Mouse (Mus musculus) hindbrain, embryonic 11.5 days (tissue): ENCODE data around the gene Rint1. TPM values are rescaled to one million over a fixed set of nuclear protein-coding genes. Genes with fewer than 3 reads are reported as not detected.

Experiments
- ATAC-seq: fragments of 200-750 bp; cut with Nextera tagmentation; 2 replicates; pipeline ENCODE4 v1.8.0; 2017; ENCODE audit warnings: mild to moderate bottlenecking, moderate TSS enrichment, moderate library complexity; ENCODE audit not compliant: low FRiP score
- DNase-seq: peaks from one replicate; pipeline ENCODE4 v3.0.0-alpha.2; 2015; ENCODE audit warnings: low spot score
- H3K27ac ChIP-seq: fragments of 300-500 bp; sonication (generic); 2 replicates; pipeline ENCODE4 v1.5.1; 2014; ENCODE audit warnings: mild to moderate bottlenecking, low read depth, low read length
- H3K27me3 ChIP-seq: fragments of 300-500 bp; sonication (generic); 2 replicates; pipeline ENCODE4 v1.6.1; 2014; ENCODE audit warnings: mild to moderate bottlenecking, low read length, moderate library complexity, mixed read lengths; ENCODE audit not compliant: control insufficient read depth, insufficient read depth
- H3K36me3 ChIP-seq: fragments of 300-500 bp; sonication (generic); 2 replicates; pipeline ENCODE4 v1.6.1; 2014; ENCODE audit warnings: mild to moderate bottlenecking, low read length, moderate library complexity, mixed read lengths; ENCODE audit not compliant: control insufficient read depth, insufficient read depth
- H3K4me1 ChIP-seq: fragments of 300-500 bp; sonication (generic); replicated peaks from 2 replicates; pipeline ENCODE4 v1.6.1; 2014; ENCODE audit warnings: low read length, mixed read lengths; ENCODE audit not compliant: control insufficient read depth, insufficient read depth
- H3K4me2 ChIP-seq: fragments of 300-500 bp; sonication (generic); replicated peaks from 2 replicates; pipeline ENCODE4 v1.6.1; 2014; ENCODE audit warnings: mild to moderate bottlenecking, low read depth, low read length
- H3K4me3 ChIP-seq: fragments of 300-500 bp; sonication (generic); 2 replicates; pipeline ENCODE4 v1.5.1; 2014; ENCODE audit warnings: low read depth, low read length
- H3K9ac ChIP-seq: fragments of 300-500 bp; sonication (generic); 2 replicates; pipeline ENCODE4 v1.6.1; 2014; ENCODE audit warnings: low read depth, low read length
- H3K9me3 ChIP-seq: fragments of 300-500 bp; sonication (generic); 2 replicates; pipeline ENCODE4 v1.6.1; 2016; ENCODE audit warnings: low read length; ENCODE audit not compliant: control insufficient read depth
- WGBS: fragments of 180-500 bp; shearing (Covaris S2); extraction: QIAGEN DNeasy Blood & Tissue Kit; methylation state at CpG from one replicate; pipeline ENCODE4 v1.1.7; 2014; 5-methylcytosine and 5-hydroxymethylcytosine counted together
- polyA plus RNA-seq: library from polyadenylated mRNA; unstranded; fragments of >200 nt; fragmentation: Nextera tagmentation; extraction: Ambion mirVana; gene quantifications from 2 replicates; pipeline ENCODE4 v1.2.1, GENCODE M21; 2014

Gene Rint1
- polyA plus RNA-seq, 1 experiment from 2014 or later: 32.1 TPM

DNA sequence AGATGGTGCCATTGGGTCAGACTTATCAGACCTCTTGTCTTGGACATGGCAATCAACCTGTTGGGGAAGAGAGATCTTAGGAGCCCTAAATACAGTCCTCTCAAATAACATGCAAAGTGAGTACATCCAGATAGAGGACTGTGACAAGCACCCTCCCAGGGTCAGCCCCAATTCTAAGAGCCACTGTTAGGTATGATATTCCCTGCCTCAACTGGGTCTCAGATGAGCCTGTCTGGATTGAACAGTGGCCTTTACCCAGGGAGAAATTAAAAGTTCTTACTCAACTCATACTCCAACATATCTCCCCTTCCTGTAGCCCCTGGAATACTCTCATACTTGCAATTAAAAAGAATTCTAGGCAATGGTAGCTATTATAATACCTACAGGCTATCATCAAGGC lies 69.7 kb downstream of the Rint1 start:
- Histone ChIP-seq H3K36me3 (peaks cover 10% of the 10 kb centered on the region), H3K9ac (no peak overlapping the region), H3K27ac (no peak overlapping the region), H3K4me2 (no peak overlapping the region), H3K4me3 (no peak overlapping the region), H3K9me3 (no peaks in the 10 kb centered on the region), H3K27me3 (no peaks in the 10 kb centered on the region), H3K4me1 (no peaks in the 10 kb centered on the region)
- no peak for DNase-seq
- ATAC-seq: no peak

DNA sequence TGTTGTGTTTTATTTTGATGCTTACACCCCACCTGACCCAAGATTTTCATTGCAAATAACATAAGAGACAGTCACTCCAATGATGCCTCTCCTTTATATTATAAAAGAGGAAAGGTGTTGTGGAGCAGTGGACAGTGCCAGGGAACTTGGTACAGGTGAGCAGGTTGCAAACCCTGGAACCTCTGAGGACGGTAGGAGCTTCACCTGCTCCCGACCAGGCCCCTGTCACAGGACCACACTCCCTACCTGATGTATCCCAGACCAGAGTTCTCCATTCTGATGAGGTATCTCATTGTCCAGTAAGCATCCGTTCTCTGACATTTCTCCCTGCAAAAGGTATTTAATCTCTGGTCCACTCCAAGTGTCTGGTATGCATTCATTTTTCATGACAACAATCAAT lies 70.5 kb downstream of the Rint1 start:
- ATAC-seq: no peak
- Histone ChIP-seq H3K36me3 (peaks cover 6% of the 10 kb centered on the region; the same call in 1 of the 2 replicates), H3K9me3 (no peaks in the 10 kb centered on the region), H3K4me1 (no peaks in the 10 kb centered on the region), H3K27ac (no peak overlapping the region), H3K4me2 (no peak overlapping the region), H3K9ac (no peak overlapping the region), H3K4me3 (no peak overlapping the region), H3K27me3 (no peaks in the 10 kb centered on the region)
- no peak for DNase-seq
- WGBS: 94% methylated on average over 3 of the region's 3 CpGs

DNA sequence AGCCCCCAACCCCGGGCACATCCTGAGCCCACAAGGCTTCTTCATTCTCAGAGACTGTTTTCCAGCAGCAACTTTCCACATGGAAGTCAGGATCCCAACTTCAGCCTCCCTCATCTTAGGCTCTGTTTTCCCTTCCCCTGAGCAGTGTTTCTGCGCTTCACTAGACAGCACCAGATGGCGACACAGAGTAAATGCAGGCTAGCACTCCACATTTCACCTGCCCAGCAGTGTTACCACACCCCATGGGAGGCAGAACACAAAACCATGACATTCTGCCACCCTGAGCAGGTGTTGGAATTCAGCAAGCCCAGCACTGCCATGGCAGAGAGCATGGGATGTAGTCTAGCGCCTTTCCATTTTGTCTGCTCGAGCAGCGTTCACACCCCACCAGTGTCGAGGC lies 71.1 kb downstream of the Rint1 start:
- Histone ChIP-seq H3K4me2 (no peak overlapping the region), H3K4me1 (no peaks in the 10 kb centered on the region), H3K36me3 (peaks cover 6% of the 10 kb centered on the region; the same call in 1 of the 2 replicates), H3K27ac (no peak overlapping the region), H3K9ac (no peak overlapping the region), H3K9me3 (no peaks in the 10 kb centered on the region), H3K4me3 (no peak overlapping the region), H3K27me3 (no peaks in the 10 kb centered on the region)
- whole genome bisulfite sequencing: 80% methylated on average over 7 of the region's 7 CpGs
- DNase-seq (no peak), ATAC-seq (no peak)

DNA sequence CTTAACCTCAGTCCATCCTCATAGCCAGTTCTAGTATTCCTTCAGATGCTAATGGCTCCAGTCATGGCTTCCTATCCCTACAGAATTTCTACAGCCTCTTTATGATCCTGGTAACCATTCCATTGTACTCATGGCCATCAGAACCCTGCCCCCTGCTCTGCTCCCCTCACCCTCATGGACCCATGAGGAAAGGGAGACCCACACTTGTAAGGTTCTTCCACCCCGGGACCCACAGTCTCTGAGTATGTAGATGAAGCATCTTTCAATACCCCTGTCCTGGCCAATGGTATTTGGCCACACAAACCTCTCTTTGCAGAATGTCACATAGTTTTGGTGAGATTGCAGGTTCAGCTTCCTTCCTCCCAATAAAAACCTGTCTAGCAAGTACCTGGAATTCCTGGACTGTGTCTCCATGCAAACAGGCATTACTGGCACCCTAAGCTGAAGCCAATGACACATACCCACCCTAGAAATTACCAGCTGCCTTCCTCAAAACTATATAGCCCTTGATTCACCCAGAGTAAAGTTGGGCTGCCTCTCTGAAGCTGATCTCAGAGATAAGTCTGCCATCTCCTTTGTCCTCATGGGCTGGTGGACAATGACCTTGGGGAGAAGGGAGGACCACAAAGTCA lies 71.7 kb downstream of the Rint1 start:
- H3K4me2 ChIP-seq: no peak overlapping the region
- H3K9me3 ChIP-seq: no peaks in the 10 kb centered on the region
- no peak overlapping the region for H3K27ac ChIP-seq
- H3K9ac ChIP-seq: no peak overlapping the region
- DNase-seq: no peak
- no peaks in the 10 kb centered on the region for H3K4me1 ChIP-seq
- H3K36me3 ChIP-seq: peaks cover 6% of the 10 kb centered on the region; the same call in 1 of the 2 replicates
- no peak for ATAC-seq
- no peak overlapping the region for H3K4me3 ChIP-seq
- 83% methylated on average over 1 of the region's 1 CpGs for WGBS
- no peaks in the 10 kb centered on the region for H3K27me3 ChIP-seq

DNA sequence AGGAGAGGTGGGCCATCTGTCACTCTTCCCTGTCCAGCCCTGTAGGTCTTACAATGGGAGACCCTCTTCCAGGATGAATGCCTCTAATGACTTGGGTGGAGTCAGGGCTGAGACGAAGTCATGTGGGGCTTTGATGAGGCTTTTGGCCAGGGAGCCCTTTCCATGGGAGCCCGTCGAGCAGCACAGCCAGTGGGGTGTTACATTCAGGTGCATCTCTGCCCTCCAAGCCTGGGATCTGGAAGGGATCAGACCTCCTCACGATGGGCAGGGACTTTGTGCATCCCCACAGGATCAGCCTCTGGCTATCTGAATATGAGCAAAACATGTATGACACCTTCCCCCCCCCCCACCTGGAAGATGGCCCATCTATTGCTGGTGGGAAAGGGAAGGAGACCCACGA lies 72.4 kb downstream of the Rint1 start:
- Histone ChIP-seq H3K9ac (no peak overlapping the region), H3K4me2 (no peak overlapping the region), H3K27me3 (no peaks in the 10 kb centered on the region), H3K27ac (no peak overlapping the region), H3K4me3 (no peak overlapping the region), H3K9me3 (no peaks in the 10 kb centered on the region), H3K36me3 (peaks cover 5% of the 10 kb centered on the region; the same call in 1 of the 2 replicates), H3K4me1 (no peaks in the 10 kb centered on the region)
- 69% methylated on average over 5 of the region's 5 CpGs for WGBS
- ATAC-seq (no peak), DNase-seq (no peak)

DNA sequence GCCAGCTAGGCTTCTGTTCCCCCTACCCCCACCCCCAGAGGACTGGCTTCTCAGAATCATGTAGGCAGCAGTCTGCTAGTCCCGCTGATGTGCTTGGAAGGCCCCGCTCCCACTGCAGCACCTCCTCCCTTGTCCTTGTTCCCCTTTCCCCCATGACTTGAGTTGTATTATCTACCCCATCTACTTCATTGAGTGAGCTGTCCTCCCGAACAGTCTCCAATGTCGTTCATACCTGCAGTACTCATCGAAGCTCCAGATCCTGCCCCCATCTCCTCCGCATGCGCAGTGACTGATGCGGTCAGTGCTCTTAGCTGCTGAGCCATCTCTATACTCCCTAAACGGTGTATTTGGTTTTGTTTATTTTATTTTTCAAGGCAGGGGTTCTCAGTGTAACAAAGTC lies 74.2 kb downstream of the Rint1 start:
- Histone ChIP-seq H3K9me3 (no peaks in the 10 kb centered on the region), H3K36me3 (no peaks in the 10 kb centered on the region), H3K4me3 (no peak overlapping the region), H3K4me2 (no peak overlapping the region), H3K27me3 (no peaks in the 10 kb centered on the region), H3K9ac (no peak overlapping the region), H3K4me1 (no peaks in the 10 kb centered on the region), H3K27ac (no peak overlapping the region)
- DNase-seq (no peak), ATAC-seq (no peak)
- 92% methylated on average over 9 of the region's 9 CpGs for WGBS

DNA sequence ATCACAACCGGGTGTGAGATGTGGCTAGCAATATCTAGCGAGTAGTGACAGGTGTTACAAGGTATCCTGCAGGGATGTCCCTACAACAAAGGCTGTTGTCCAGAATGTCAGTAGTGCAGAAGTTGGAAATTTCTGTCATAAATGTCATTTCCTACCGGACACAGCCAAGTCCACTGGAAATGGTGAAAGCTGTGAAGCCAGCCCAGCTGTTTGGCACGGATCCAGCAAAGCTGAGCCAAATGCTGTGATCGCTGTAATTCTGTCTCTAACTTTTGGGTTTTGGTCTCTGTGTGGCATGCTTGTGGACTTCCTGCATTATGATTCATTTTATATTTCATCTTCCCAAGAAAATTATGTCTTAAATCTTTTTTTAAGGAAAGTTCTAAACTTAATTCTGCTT lies 74.8 kb downstream of the Rint1 start:
- no peaks in the 10 kb centered on the region for H3K36me3 ChIP-seq
- no peaks in the 10 kb centered on the region for H3K9me3 ChIP-seq
- no peaks in the 10 kb centered on the region for H3K27me3 ChIP-seq
- 84% methylated on average over 5 of the region's 5 CpGs for WGBS
- DNase-seq (no peak), ATAC-seq (no peak)
- H3K9ac ChIP-seq: no peak overlapping the region
- no peak overlapping the region for H3K4me3 ChIP-seq
- no peak overlapping the region for H3K4me2 ChIP-seq
- H3K27ac ChIP-seq: no peak overlapping the region
- no peaks in the 10 kb centered on the region for H3K4me1 ChIP-seq

DNA sequence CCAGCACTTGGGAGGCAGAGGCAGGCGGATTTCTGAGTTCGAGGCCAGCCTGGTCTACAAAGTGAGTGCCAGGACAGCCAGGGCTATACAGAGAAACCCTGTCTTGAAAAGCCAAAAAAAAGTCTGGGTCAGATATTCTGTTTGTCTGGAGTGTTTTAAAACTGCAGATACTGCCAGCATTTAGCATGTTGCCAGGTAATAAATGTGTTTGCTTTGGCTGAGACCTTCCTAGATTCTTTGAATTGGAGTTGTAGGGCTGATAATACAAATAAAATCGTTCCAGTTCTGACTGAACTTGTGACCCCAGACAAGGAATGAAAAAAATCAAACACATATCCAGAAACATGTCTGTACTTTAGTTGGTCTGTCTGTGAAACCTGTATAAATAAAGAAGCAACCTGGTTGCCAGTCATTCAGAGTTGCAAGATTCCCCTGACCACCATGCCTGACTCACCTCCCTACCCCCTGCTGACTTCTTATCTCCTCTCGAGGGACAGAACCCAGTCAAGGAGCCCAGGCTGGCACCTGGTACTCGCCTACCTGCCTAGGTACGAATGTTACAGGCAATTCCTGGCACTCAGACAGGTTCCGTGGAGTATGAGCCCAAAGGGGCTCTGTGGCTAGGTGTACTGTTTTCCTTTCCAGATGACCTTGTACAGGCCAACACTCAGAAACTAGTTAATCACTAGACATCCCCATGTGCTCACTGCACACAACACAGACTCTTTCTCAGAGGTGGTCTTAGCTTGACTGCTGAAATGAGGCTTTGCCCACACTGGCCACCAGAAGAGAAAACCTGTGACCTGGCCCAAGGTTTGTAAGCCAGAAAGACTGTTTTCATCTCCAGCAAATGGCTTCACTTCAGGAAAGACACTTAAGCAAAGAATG lies 75.9 kb downstream of the Rint1 start:
- DNase-seq (no peak), ATAC-seq (no peak)
- Histone ChIP-seq H3K4me2 (no peak overlapping the region), H3K4me1 (no peaks in the 10 kb centered on the region), H3K9me3 (no peaks in the 10 kb centered on the region), H3K9ac (no peak overlapping the region), H3K4me3 (no peak overlapping the region), H3K36me3 (no peaks in the 10 kb centered on the region), H3K27ac (no peak overlapping the region), H3K27me3 (no peaks in the 10 kb centered on the region)
- WGBS: 90% methylated on average over 7 of the region's 7 CpGs
